Mouse (Mus musculus): ENCODE data around the gene Ech1. TPM values are rescaled to one million over a fixed set of nuclear protein-coding genes. Genes with fewer than 3 reads are reported as not detected.

The Ech1 gene
- total and polyA plus RNA-seq, 3 experiments: 74.7 to 99.5 TPM; not detected in 1

- no peak for TF ChIP-seq MAFK (IDR thresholded peaks at IDR 0.05; ENCODE audit: borderline replicate concordance, low read depth, low read length)
- no peak for TF ChIP-seq ELF1 (IDR thresholded peaks at IDR 0.05; ENCODE audit: low read depth, low read length)
- no peak for TF ChIP-seq NRF1 (IDR thresholded peaks at IDR 0.05; ENCODE audit: insufficient read depth, low read depth, low read length, poor library complexity, severe bottlenecking)
- no peak for TF ChIP-seq RAD21 (IDR thresholded peaks at IDR 0.05; ENCODE audit: low read depth, low read length)
- no peak for TF ChIP-seq USF2 (IDR thresholded peaks at IDR 0.05; ENCODE audit: borderline replicate concordance in 1 of 2, insufficient read depth in 1 of 2, low read depth in 1 of 2, low read length in 2 of 2)
- peak; percentile 86 for TF ChIP-seq SIN3A (IDR thresholded peaks at IDR 0.05; ENCODE audit: low read length)
- TF ChIP-seq TAL1 (IDR thresholded peaks at IDR 0.05; ENCODE audit: low read length): no peak
- TF ChIP-seq ETS1 (IDR thresholded peaks at IDR 0.05; ENCODE audit: low read depth, low read length): peak; percentile 92
These were observed 39.3 kb downstream of the Ech1 start (continued) for GRCm38 (mm10) chr7:28864288-28864750.

GRCm38 (mm10) chr7:28865481-28866300 lies 40.7 kb downstream of the Ech1 start:
- Histone ChIP-seq H3K4me3 (ENCODE audit: control insufficient read depth in 1 of 2, insufficient read depth in 1 of 2, low read depth in 2 of 2, low read length in 2 of 2) (peak overlapping the region; percentile 49 to 80), H3K9me3 (replicated peaks; ENCODE audit: insufficient read depth, low read length) (no peaks in the 10 kb centered on the region), H3K4me1 (ENCODE audit: control insufficient read depth in 1 of 2, insufficient read depth in 2 of 2, low read length in 2 of 2) (peaks cover 7 to 36% of the 10 kb centered on the region in 2 experiments), H3K9ac (ENCODE audit: control insufficient read depth, low read depth, low read length, poor library complexity, severe bottlenecking) (peak overlapping the region; percentile 74), H3K36me3 (ENCODE audit: control insufficient read depth in 1 of 2, insufficient read depth in 2 of 2, low read length in 2 of 2) (peaks cover 0 to 24% of the 10 kb centered on the region in 2 experiments; a peak in 2 of 4 replicates), H3K27ac (ENCODE audit: control insufficient read depth, low read depth, low read length) (peak overlapping the region; percentile 93), H3K79me2 (ENCODE audit: control insufficient read depth, insufficient read depth, low read length, poor library complexity) (no peaks in the 10 kb centered on the region; the same call in 1 of the 2 replicates), H3K27me3 (ENCODE audit: control insufficient read depth in 1 of 2, insufficient read depth in 2 of 2, low read length in 2 of 2) (no peaks in the 10 kb centered on the region)
- DNase-seq (ENCODE audit: low read depth, low spot score): peak; percentile 98
- TF ChIP-seq RAD21 (IDR thresholded peaks at IDR 0.05; ENCODE audit: low read depth, low read length) (no peak), CHD2 (IDR thresholded peaks at IDR 0.05; ENCODE audit: low read length) (no peak; the same call in 1 of the 2 replicates), POLR2AphosphoS5 (IDR thresholded peaks at IDR 0.05; ENCODE audit: borderline replicate concordance, low read depth, low read length) (no peak), EP300 (IDR thresholded peaks at IDR 0.05; ENCODE audit: low read depth in 1 of 2, low read length in 2 of 2) (peak; percentile 33 to 80; a peak in 3 of 4 replicates), ZC3H11A (IDR thresholded peaks at IDR 0.05; ENCODE audit: low read depth, low read length) (no peak), SMC3 (IDR thresholded peaks at IDR 0.05; ENCODE audit: low read depth, low read length) (no peak), UBTF (IDR thresholded peaks at IDR 0.05; ENCODE audit: borderline replicate concordance, insufficient read depth, low read depth, low read length) (no peak), CHD1 (IDR thresholded peaks at IDR 0.05; ENCODE audit: low read depth, low read length) (0 out of 2 replicates have a peak, but pooled peaks have one; percentile 80), SIN3A (IDR thresholded peaks at IDR 0.05; ENCODE audit: low read length) (peak; percentile 82), ZKSCAN1 (IDR thresholded peaks at IDR 0.05; ENCODE audit: low read depth, low read length) (no peak), GATA1 (IDR thresholded peaks at IDR 0.05; ENCODE audit: low read depth, low read length) (0 out of 2 replicates have a peak, but pooled peaks have one; percentile 4), ELF1 (IDR thresholded peaks at IDR 0.05; ENCODE audit: low read depth, low read length) (peak; percentile 74), ZMIZ1 (IDR thresholded peaks at IDR 0.05; ENCODE audit: low read depth, low read length) (peak; percentile 78; the same call in 1 of the 2 replicates), POLR2A (IDR thresholded peaks at IDR 0.05; ENCODE audit: control insufficient read depth in 1 of 2, insufficient read depth in 1 of 2, low read depth in 1 of 2, low read length in 2 of 2, poor library complexity in 1 of 2) (peak; percentile 74 to 92; a peak in 3 of 4 replicates), TAL1 (IDR thresholded peaks at IDR 0.05; ENCODE audit: low read length) (peak; percentile 65), MEF2A (IDR thresholded peaks at IDR 0.05; ENCODE audit: extremely low read depth, insufficient replicate concordance, low read depth, low read length, poor library complexity, severe bottlenecking) (0 out of 2 replicates have a peak, but pooled peaks have one; percentile 61), CTCF (IDR thresholded peaks at IDR 0.05 in 2 of 3, conservative IDR thresholded peaks at IDR 0.05 in 1 of 3; ENCODE audit: control insufficient read depth in 1 of 3, insufficient read depth in 1 of 3, low read depth in 2 of 3, low read length in 3 of 3, poor library complexity in 1 of 3, severe bottlenecking in 1 of 3) (no peak), NRF1 (IDR thresholded peaks at IDR 0.05; ENCODE audit: insufficient read depth, low read depth, low read length, poor library complexity, severe bottlenecking) (peak; percentile 97), GABPA (IDR thresholded peaks at IDR 0.05; ENCODE audit: low read depth, low read length) (no peak), E2F4 (IDR thresholded peaks at IDR 0.05; ENCODE audit: borderline replicate concordance, low read depth, low read length) (peak; percentile 64; the same call in 1 of the 2 replicates), TBP (IDR thresholded peaks at IDR 0.05; ENCODE audit: low read depth, low read length) (peak; percentile 53; the same call in 1 of the 2 replicates), HCFC1 (IDR thresholded peaks at IDR 0.05; ENCODE audit: low read depth, low read length) (peak; percentile 73), NELFE (IDR thresholded peaks at IDR 0.05; ENCODE audit: low read depth, low read length) (peak; percentile 89), TCF12 (IDR thresholded peaks at IDR 0.05; ENCODE audit: low read depth, low read length) (peak; percentile 84), BHLHE40 (IDR thresholded peaks at IDR 0.05; ENCODE audit: borderline replicate concordance, low read depth, low read length) (peak; percentile 55; the same call in 1 of the 2 replicates), MAX (IDR thresholded peaks at IDR 0.05; ENCODE audit: low read length) (peak; percentile 45; the same call in 1 of the 2 replicates), MAFK (IDR thresholded peaks at IDR 0.05; ENCODE audit: borderline replicate concordance, low read depth, low read length) (no peak), RCOR1 (IDR thresholded peaks at IDR 0.05; ENCODE audit: low read depth, low read length) (0 out of 2 replicates have a peak, but pooled peaks have one; percentile 42)
